Mouse (Mus musculus) frontal cortex, postnatal 36 days (tissue): ENCODE data around the gene Npm1.
A peak's percentile ranks its signal among the peaks of the same experiment; 100 is the strongest.

Experiments used
- DNase-seq, 2 experiments: peaks; one replicate each; pipeline ENCODE4 v3.0.0; 2022; ENCODE audit warnings: low spot score in 2 of 2

Gene Npm1

DNA sequence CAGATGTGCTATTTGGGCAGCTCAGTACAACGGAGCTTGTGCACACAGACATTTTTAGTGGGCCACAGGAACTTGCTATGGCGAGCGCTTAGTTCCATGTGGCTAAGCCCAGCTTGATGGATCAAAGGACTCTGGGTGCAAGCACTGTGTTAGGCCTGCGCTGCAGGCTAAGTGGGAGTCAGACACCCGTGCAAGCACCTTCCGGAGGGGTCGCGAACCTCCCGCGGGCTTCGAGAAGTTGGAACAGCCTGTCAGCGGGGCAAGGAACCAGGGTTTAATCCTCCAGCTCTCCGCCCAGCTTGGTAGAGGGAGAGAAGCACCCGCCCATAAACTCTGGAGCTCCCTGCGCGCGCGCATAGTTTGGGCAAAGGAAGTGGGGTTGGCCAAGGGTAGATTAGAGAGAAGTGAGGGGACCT is 17.7 kb upstream of the Npm1 start:
- no peak for DNase-seq

DNA sequence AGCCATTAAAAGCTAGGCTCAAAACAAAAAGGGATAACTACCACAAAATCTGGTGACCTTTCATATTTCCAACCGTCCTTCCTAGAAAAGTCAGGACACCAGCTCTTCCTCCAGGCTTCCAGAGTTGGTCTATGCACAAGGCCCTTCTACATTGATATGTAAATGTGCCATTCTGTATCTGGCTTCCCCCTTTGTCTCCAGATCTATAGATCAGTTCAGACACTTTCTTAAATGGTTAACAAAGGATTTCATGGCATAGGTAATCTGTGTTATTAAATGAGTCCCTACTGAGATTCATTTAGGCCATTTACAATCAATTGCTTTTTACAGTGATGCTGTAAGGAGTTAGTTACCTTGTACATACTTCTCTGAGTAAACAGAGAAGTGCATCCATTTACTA is 16.8 kb upstream of the Npm1 start:
- no peak for DNase-seq

DNA sequence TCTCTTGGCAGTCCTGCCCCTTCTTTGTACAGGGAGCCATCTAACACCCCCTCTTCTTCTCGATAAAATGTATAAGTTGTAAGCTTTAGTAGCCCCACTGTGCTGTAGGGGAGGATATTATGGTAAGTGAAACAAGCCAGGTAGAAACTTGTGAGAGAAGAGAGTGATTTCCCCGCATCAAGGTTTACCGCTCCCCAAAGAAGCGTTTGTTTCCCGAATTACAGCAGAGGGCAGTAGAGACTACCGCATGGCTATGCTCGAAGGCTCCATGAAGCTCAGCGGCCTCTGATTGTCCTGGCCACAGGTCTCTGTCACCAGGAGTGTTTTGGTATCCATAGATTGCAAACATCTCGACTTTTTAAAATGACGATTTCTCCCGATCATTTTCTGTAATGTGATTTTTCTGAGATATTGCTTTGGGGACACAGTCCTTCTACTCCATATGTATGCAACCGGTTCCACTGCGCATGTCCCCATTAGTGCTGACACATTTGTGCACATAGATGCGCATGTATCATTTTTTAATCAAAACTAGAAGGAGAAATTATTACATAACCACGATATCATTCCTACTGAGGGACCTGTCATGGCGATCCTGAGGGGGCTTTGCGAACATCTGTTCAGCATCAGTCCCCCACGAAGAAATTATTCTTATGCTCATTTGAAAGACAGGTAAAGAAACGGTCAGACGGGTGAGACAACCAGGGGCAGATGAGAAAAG is 13.7 kb upstream of the Npm1 start:
- DNase-seq = peak in 1 of 2 experiments; percentile 44

DNA sequence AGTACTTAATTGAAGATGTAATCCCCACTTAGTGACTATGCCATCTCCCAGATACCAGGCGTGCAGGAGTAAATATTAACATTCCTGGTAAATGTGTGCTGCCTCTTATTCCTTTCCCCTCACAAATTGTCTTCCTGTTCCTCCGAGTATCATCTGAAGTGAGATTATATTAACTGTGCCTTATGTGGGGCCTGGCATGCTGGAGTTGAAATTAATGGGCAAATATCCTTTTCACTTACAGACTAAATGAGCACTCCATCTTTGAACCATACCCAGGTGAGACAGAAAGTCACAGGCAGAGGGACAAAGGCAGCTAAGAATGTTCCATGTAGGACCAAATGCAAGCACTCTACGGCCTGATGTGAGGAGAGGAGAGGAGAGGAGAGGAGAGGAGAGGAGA is 12.8 kb upstream of the Npm1 start:
- DNase-seq = no peak

DNA sequence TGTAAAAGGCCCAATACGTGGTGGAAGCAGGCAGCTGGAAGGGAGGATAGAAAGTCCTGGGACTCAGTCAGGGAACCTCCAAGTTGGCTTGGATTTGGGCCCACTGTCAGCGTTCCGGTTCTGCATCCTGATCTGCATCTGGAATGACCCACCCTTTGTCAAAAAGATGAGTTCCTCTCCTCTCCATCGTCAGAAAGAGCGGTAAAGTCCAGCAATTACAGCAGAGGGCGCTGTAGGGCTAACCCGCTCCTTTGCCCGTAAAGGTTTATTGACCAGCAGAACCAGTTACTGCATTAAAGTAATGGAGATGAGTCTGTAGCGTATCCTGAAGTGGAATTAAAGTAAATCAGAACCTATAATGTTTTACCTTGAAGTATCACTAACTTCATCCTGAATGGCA is 7.5 kb upstream of the Npm1 start:
- peak; percentile 28 to 38 for DNase-seq

DNA sequence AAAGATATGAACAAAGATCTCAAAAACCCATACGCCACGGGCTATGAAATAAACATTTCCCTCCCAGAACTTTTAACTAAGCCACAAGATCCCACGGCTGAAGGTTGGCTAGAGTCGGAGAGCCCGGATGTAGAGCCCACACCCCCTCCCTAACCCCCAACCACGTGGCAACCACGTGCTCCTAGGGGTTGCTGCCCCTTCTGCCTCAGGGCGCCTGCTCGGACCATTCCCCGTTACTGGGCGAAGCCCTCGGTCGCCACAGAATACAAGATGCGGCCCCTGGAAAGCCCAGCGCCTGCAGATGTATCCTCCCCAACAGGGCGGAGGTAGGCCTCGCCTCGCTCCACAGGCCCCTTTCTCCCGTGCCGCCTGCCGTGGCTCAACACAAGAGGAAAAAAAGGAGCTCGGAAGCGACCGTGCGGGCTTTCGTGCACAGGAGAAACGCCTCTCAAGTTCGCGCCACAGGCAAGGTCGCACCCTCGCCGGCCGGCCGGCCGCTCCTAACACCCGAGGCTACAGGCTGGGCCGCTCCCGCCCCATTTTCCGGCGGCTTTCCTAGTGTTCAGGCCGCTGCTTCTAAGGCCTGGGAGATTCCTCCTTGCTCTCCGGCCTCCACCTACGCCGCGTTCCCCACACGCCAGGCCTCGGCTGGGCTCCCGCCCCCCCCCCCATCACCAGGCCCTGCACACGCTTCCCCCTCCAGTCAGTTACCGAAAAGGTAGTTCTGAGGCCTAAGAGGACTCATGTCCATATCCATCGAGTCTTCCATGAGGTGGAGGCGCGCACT is 602 bp downstream of the Npm1 start:
- peak; percentile 57 to 60 for DNase-seq

DNA sequence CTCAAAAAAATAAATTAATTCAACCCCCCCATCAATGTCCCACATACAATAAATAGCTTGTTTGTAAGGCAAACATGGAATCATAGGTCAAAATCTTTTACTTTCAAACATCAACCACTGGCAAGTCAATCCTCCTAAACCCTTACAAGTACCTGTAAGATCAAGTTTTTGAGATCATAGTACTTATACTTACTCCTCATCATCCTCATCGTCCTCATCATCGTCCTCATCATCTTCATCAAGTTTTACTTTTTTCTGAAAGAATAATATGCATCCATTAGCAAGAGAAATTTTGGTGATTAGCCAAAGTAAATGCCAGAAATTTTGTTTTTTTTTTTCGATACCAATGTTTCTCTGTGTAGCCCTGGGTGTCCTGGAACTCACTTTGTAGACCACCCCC is 3.3 kb downstream of the Npm1 start:
- DNase-seq = no peak

DNA sequence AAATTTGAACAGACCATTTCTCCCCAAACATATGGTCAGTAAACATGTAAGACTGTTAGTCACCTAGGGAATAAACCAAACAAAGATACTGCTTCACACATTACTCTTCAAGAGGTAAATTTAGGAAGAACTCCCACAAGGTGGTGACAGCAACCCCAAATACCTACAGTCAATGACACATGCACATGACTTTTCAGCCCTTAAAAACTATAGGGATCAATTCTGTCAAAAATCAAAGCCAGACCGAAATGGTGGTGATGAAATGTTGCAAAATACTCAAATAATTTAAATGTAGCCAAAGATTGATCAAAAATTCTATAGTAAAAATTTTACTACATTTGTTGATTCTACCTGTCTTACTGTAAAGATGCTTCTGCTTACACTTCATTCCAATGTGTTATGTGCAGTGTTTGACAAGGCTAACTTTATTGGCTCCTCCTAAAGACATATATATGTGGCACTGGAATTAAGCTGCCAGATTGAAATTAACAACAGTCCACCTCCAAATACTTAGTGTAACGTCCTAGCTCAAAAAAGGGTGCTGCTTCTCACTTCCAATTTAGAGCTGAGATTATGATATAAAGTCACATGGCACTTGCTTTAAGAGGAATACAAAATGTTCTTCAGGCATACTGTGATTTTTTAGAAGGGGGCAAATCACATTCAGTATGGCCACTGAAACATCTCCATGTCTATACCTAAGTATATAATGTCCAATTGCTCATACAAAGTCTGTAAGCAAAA is 5.4 kb downstream of the Npm1 start:
- DNase-seq = no peak

DNA sequence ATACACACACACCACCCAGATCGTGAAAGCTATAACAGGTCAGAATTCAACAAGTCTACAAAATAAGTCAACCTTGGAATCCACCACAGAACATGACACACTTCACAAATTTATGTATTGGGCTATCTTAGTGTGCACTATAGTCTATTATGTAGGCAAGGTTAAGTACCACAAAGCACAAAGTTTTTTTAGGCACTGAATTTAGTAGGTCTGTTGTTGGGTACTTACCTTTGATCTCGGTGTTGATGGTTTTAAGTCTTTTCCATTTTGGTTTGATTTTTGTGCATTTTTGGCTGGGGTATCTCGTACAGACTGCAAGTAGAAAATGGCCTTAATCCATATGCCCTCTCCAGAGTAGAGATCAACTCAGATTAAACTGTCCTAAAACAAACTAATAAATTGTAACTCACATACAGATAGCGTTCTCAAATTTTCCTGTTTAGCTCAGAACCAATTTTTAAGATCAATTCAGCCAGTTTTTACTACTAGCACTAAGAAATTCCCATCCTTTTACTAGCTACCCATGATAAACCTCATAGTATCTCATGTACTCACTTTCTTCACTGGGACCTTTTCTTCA is 6.5 kb downstream of the Npm1 start:
- DNase-seq = no peak

DNA sequence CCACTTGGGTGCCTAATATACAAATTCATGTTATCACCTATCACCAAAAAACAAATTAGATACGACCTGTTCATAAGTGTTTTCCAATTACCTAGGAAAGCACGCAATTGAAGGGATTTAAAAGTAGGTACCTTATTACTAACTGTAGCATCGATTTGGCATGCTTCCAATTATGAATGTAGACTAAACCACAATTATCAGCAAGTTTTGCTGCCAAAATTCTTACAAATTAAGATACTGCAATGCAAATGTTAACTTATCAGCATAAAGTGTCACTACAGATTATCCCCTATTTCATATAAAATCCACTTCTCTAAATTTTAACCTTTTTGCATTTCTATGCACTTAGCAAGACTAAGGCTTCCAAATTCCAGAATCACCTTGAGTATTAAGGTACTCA is 8.5 kb downstream of the Npm1 start:
- DNase-seq = no peak

DNA sequence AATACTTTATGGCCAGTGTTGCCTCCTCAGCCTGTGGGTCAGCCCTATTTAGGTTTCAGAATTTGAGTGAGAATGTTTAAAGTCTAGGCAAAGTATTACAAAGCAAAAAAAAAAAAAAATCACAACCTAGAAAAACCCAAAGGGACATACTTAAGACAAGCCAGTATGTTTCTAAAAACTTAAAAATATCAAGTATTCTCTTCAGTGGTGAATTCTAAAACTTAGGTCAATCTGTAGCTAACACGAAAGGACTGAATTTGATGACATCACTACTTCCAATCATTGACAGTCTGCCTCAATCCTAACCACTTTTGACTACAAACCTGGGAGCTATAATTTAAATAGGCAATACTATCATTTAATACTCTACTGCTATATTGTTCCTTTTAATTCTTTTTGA is 10.0 kb downstream of the Npm1 start:
- no peak for DNase-seq

DNA sequence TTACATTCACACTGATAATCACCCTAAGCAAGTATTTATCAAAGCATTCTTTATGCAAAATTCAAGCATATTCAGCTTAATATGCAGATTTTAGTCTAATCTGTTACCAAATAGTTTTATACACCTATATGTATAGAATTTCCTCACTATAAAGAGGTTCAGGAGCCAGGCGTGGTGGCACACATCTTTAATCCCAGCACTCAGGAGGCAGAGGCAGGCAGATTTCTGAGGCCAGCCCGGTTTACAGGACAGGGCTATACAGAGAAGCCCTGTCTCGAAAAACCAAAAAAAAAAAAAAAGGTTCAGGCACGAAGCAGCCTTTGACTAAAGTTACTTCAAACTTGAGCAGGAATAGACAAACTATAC is 11.2 kb downstream of the Npm1 start:
- DNase-seq = no peak

DNA sequence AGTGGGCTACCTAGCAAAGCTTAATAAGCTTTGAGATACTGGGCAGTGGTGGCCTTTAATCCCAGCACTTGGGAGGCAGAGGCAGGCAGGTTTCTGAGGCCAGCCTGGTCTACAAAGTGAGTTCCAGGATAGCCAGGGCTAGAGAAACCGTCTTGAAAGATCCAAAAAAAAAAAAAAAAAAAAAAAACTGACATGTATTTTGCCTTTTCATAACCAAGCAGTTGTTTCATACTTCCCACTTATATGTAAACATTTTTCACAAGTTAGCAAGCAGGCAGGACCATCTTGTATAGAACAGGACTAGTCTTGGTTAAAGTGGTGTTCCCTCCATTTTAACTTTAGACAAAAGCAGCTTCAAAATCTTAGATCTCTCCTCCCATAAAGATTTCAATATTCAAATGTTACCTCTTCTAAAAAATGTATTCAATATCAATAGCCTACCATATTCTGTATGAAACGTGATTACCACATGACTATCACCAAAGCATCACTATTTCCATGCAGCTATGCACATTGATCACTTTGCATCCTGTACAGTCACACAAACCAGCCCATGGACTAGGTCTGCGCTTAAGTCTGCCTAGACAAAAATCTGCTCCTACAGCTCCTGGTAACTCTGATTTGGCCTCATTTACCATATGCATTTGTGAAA is 11.8 kb downstream of the Npm1 start:
- DNase-seq = no peak

DNA sequence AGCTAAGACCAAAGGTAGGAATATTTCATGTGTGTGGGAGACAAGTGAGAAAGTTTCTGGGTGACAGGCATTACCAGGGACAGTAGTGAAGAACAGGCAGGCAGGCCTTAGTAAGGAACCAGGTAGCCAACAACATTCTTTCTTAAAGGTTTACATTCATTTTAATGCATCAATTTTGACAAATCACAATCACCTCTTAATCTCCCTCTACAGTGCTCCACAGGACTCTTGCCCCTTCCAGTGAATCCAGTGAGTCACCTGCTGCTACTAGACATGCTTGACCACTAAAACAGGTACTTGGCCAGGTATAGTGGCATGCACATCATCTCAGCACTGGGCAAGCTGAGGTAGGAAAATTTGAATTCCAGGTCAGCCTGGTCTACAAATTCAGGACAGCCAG is 12.6 kb downstream of the Npm1 start:
- no peak for DNase-seq

DNA sequence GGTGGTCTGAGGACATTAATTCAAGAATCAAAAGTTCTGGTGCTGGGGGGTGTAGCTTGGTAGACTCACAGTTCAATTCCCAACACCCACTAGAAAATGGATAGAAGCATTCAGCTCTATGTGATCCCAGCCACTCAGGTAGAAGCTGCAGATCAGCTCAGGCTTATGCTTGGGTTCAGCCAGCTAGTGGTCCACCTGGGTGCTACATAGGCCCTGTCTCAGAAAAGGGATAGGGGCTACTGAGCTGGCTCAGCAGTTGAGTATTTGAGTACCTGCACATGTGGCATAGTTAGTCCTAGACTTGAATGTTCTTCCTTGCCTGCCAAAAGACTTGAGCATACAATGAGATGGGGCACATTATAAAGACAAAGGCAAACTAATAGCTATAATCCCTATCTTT is 13.6 kb downstream of the Npm1 start:
- DNase-seq = no peak

DNA sequence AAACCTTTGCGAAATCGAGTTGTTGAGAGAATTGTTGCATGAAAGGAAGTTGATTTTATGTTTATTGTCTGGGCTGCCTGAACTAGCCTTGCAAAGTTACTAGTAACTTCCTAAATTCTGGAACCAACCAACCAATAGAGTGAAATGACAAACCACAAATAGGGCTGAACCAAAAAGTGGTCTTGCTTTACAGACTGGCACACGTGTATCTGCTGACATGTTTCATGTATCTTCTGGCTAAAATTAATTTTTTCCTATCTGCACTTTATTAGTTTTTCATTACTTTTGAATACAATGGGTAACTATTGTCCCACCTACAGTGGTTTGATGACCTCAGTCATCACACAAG is 13.9 kb downstream of the Npm1 start:
- no peak for DNase-seq

DNA sequence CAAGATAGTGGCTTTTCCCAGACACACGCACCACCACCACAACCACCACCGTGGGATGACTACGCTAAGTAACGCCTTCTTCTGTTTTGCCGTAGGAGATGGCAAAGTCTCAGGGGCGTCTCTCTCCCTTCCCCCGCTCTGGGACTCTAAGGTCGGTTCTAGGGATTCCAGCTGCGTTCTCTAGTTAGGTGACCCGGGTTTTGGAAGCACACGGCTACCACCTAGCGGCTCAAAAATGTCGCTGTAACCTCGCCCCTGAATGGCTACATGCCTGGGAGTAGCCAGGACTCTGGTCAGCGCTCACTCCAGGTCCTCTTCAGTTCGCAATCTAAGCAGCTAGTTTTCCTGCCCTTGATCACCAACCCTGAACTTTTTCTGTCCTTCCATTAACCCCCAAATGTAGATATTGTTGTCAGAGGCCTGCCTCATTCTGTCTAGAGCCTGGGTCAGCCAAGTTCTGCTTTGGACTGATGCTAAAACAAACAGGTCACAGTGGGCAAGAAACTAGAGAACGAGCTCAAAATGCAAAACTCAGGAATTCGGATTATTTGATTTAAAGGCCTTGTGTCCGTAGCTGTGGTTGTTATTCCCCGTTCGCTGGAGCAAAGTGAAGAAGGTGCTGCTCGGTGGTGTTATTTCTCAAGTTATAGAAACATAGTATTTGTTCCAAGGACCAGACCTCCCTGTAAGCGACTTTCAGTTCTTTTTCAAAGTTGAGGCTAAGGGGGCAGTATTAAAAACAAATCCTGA is 14.5 kb downstream of the Npm1 start:
- DNase-seq = peak; percentile 56 to 79

DNA sequence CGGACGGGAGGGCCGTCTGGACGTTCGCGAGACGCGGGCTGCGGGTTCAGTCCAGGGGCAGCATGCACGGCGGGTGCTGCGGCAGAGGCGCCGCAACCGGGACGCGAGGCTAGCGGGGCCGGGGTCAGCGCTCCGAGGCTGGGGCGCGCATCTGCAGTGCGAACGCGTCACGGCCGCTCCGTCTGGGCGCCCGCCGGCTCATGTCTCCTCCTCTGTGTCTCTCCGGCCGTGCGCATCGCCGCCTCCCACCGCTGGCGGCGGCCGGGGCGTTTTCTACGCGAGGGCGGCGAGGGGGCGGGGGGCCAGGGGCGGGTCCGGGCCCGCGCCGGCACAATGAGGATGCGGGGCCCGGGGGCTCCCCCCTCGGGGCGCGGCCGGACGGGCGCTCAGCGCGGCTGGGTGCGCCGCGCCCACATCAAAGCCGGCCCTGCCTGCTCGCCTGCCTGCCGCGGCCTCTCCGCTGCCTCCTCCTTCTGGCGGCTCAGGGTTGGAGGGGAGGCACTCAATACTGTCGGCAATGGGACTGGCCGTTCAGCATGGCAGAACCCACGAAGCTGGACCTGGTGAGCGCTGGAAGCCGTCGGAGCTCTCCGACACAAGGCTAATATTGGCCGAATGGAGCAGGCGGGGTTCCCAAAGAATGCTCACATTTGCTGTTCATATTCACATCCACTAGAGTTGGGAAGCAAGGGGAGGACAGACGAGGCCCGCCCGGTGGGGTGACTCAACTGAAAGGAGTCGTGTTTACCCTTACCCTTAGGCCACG is 15.3 kb downstream of the Npm1 start:
- peak in 1 of 2 experiments; percentile 20 for DNase-seq

DNA sequence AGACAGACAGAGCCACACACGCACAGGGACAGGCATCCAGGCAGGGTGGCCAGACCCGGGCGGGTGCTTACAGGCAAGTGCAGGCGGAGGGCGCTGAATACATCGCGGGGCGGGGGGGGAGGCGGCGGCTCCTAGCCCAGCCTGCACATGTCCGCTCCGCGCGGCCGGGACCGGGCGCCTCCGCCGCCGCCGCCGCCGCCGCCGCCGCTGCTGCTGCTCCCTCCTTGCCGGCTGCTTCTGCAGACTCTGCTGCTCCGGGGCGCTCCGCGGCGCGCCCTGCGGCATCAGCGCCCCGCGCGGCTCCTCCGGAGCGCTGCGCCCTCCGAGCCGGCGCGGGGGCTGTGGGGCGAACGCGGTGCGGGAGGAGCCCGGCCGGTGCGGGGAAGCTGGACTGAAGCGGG is 15.8 kb downstream of the Npm1 start, which contains the start of gene Fgf18:
Fgf18 (minus strand) TSS at position 230 of the 401 bp plus-strand sequence.
- peak in 1 of 2 experiments; percentile 23 for DNase-seq

DNA sequence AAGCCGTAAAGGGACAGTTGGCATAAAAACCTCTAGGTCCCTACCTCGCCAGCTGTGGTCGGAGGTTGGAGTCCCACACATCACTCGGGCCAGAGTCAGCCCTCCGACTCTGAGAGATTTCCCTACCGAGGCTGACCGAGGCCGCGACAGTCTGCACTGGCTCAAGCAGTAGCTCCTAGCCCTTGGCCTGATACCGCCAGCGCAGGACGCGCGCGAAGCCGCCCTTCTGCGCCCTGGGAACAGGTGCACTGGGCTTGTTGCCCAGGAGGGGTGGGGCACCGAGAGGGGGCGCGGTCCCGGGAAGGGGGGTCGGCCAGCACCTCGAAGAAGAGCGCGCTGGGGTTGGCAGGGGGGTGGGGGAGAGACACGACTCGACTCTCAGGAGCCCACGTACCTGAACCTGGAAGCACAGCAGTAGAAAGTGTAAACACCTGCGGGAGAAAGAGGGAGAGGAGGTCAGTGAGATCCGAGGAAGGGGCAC is 16.3 kb downstream of the Npm1 start:
- peak in 1 of 2 experiments; percentile 31 for DNase-seq
